Mouse (Mus musculus) lung, embryonic 15.5 days (tissue): ENCODE data around the gene Dars. TPM values are rescaled to one million over a fixed set of nuclear protein-coding genes. Genes with fewer than 3 reads are reported as not detected.

Experiments
- ATAC-seq: fragments of 200-750 bp; cut with Nextera tagmentation; 2 replicates; pipeline ENCODE4 v1.8.0; 2017; ENCODE audit warnings: moderate number of reproducible peaks, borderline replicate concordance; ENCODE audit not compliant: low FRiP score, low TSS enrichment; ENCODE audit errors: extremely low read depth
- H3K27ac ChIP-seq: fragments of 300-500 bp; sonication (generic); 2 replicates; pipeline ENCODE4 v1.5.1; 2015; ENCODE audit warnings: moderate library complexity, mild to moderate bottlenecking, inconsistent platforms
- H3K27me3 ChIP-seq: fragments of 300-500 bp; sonication (generic); 2 replicates; pipeline ENCODE4 v1.6.1; 2015; ENCODE audit warnings: inconsistent platforms
- H3K36me3 ChIP-seq: fragments of 300-500 bp; sonication (generic); 2 replicates; pipeline ENCODE4 v1.6.1; 2015; ENCODE audit warnings: inconsistent platforms
- H3K4me1 ChIP-seq: fragments of 300-500 bp; sonication (generic); 2 replicates; pipeline ENCODE4 v1.6.1; 2015; ENCODE audit warnings: inconsistent platforms
- H3K4me2 ChIP-seq: fragments of 300-500 bp; sonication (generic); 2 replicates; pipeline ENCODE4 v1.6.1; 2015; ENCODE audit warnings: inconsistent platforms, mild to moderate bottlenecking, moderate library complexity
- H3K4me3 ChIP-seq: fragments of 300-500 bp; sonication (generic); 2 replicates; pipeline ENCODE4 v1.5.1; 2015; ENCODE audit warnings: mild to moderate bottlenecking, inconsistent platforms
- H3K9ac ChIP-seq: fragments of 300-500 bp; sonication (generic); 2 replicates; pipeline ENCODE4 v1.6.1; 2015; ENCODE audit warnings: inconsistent platforms
- H3K9me3 ChIP-seq: fragments of 300-500 bp; sonication (generic); 2 replicates; pipeline ENCODE4 v1.6.1; 2016; ENCODE audit warnings: inconsistent platforms
- WGBS: fragments of 180-500 bp; shearing (Covaris S2); methylation state at CpG from one replicate; pipeline ENCODE4 v1.1.7; 2015; 5-methylcytosine and 5-hydroxymethylcytosine counted together
- polyA plus RNA-seq: library from polyadenylated mRNA; unstranded; fragments of >200 nt; fragmentation: Nextera tagmentation; extraction: Ambion mirVana; gene quantifications from 2 replicates; pipeline ENCODE4 v1.2.1, GENCODE M21; 2015

The Dars gene
- polyA plus RNA-seq, result 178 and 179 TPM in 2 replicates

DNA sequence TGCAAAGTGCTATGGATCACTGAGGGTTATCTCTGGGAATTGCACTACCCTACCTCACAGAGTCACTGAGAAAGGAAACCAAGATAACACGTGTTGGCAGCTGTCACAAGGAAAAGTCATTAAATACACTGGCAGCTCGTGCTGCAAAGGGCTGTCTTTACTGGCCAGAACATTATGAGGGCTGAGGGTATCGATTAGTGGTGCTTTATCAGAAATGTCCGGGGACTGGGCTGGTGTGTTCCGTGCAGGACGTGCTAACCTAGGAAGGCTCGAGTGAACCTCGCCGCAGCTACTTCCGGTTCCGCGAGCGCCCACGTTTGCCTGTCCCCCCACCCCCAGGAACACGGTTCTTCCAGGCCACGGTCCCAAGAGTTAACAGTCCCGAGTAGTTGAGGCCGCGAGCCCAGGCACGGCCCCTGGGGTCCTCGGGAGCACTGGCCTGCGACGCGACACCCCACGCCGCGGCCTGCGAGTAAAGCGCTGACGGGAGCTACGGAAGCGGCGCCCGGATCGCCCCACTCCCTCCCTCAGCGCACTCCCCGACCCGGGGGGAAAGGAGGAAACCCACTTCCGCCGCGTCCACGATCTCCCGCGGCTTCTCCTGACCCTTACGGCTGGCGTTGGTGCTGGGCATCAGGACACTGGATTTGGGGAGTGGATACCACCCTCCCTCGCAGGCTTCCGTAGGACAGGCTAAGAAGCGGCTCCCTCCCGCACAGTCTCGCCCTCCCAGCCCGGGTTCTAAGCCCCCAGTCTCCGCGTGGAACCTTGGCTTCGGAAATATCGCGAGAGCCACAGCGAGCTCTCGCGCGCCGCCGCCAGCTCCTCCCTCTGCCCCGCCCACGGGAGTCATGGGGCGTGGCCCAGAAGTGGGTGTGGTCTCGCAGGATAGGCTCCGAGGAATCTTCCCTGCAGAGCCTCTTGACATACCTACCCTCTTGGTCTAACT, at the start of gene Dars:
Gene Dars, minus strand, starts transcription at position 785 of the 949 bp plus-strand sequence.
- H3K36me3 ChIP-seq, result peaks cover 19% of the 10 kb centered on the region
- peak within 1 kb of the TSS; percentile 63 for H3K4me2 ChIP-seq
- H3K27ac ChIP-seq, result peak within 1 kb of the TSS; percentile 94
- peak within 1 kb of the TSS; percentile 98 for H3K9ac ChIP-seq
- peak; percentile 95 for ATAC-seq
- under 1% methylated on average over 66 of the region's 68 CpGs for WGBS
- no peaks in the 10 kb centered on the region for H3K27me3 ChIP-seq
- H3K9me3 ChIP-seq, result no peaks in the 10 kb centered on the region
- H3K4me1 ChIP-seq, result no peaks in the 10 kb centered on the region
- H3K4me3 ChIP-seq, result peak within 1 kb of the TSS; percentile 95

DNA sequence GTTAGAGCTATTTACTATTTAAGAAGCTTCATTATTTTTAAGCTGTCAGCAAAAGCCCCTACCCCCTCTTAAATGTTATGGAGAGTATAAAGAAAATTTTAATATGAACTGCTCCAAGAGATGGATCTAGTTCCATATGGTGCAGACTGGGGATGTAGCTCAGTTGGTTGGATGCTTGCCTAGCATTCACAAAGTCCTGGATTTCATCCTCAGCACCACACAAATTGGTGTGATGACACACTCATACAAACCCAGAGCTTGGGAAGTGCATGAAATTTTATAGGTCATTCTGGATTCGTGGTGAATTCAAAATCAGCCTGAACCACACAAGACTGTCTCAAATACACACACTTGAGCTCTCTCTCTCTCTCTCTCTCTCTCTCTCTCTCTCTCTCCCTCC, 49.7 kb upstream of the Dars start:
- Histone ChIP-seq H3K9me3 (no peaks in the 10 kb centered on the region), H3K36me3 (no peaks in the 10 kb centered on the region), H3K27ac (no peak overlapping the region), H3K4me1 (peaks cover under 1% of the 10 kb centered on the region; the same call in 1 of the 2 replicates), H3K27me3 (no peaks in the 10 kb centered on the region), H3K4me3 (no peak overlapping the region), H3K9ac (no peak overlapping the region), H3K4me2 (no peak overlapping the region)
- WGBS, result 33% methylated on average over 1 of the region's 1 CpGs
- no peak for ATAC-seq

DNA sequence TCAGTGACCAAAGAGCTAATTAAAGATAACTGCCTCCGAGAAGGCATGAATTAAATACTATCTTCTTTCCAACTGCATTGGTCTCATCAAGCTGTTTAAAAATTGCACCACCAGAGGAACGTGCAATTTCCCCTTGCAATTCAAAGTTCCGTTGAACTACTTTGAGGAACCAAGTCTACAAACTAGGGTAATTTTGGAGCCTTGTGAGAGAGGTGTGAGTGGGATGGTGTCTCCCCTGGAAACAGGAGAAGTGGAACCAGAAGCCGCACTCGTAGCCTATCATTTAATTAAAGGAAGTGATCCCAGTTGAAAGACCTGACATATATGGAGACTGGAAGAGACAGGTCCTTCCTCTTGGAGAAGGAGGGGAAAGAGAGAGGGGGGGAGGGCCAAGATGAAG, 46.3 kb upstream of the Dars start:
- H3K4me1 ChIP-seq, result no peaks in the 10 kb centered on the region
- H3K4me3 ChIP-seq, result no peak overlapping the region
- no peaks in the 10 kb centered on the region for H3K36me3 ChIP-seq
- H3K27me3 ChIP-seq, result no peaks in the 10 kb centered on the region
- ATAC-seq, result no peak
- whole genome bisulfite sequencing, result 78% methylated on average over 5 of the region's 5 CpGs
- no peak overlapping the region for H3K9ac ChIP-seq
- H3K9me3 ChIP-seq, result no peaks in the 10 kb centered on the region
- no peak overlapping the region for H3K4me2 ChIP-seq
- no peak overlapping the region for H3K27ac ChIP-seq

DNA sequence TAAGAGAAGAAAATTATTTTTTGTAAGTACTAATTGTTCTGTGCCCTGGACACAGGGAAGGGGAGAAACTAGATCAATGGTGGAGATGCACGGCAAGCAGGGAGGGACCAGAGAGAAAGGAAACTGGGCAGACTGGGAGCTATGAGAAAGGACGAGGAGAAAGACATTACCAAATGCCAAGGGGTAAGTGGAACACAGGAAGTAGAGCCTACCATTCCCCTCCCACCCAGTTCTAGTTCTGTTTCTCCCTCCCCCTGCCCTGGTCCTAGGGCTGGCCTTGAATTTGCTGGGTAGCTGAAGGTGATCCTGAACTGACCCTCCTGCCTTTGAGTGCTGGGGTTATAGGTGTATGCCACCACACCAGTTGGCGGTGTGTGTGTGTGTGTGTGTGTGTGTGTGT, 45.2 kb upstream of the Dars start:
- Histone ChIP-seq H3K4me2 (no peak overlapping the region), H3K4me1 (0 out of 2 replicates have a peak, but pooled peaks cover 3% of the 10 kb centered on the region), H3K27ac (no peak overlapping the region), H3K9ac (no peak overlapping the region), H3K36me3 (no peaks in the 10 kb centered on the region), H3K4me3 (no peak overlapping the region), H3K9me3 (no peaks in the 10 kb centered on the region), H3K27me3 (no peaks in the 10 kb centered on the region)
- ATAC-seq, result no peak
- WGBS, result 55% methylated on average over 3 of the region's 3 CpGs

DNA sequence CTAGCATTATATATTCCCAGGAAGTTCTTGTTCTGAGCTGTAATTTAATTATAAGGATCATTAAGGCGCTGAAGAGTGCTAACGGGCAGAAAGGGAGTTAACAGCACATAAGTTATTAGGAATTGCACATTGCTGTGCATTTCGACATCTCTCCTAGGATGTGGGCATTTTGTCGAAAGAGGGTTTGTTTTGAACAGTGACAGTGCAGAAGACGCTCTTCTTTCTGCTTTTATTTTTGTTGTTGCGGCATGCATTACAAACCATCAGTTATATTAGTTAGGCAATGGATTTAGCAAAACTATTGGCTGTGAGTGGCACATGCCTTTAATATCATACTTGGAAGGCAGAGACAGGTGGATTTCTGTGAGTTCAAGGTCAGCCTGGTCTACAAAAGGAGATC, 43.6 kb upstream of the Dars start:
- Histone ChIP-seq H3K4me2 (no peak overlapping the region), H3K9ac (no peak overlapping the region), H3K4me3 (no peak overlapping the region), H3K27ac (no peak overlapping the region), H3K4me1 (peaks cover 11% of the 10 kb centered on the region; the same call in 1 of the 2 replicates), H3K9me3 (no peaks in the 10 kb centered on the region), H3K27me3 (no peaks in the 10 kb centered on the region), H3K36me3 (no peaks in the 10 kb centered on the region)
- WGBS, result 84% methylated on average over 6 of the region's 6 CpGs
- no peak for ATAC-seq

DNA sequence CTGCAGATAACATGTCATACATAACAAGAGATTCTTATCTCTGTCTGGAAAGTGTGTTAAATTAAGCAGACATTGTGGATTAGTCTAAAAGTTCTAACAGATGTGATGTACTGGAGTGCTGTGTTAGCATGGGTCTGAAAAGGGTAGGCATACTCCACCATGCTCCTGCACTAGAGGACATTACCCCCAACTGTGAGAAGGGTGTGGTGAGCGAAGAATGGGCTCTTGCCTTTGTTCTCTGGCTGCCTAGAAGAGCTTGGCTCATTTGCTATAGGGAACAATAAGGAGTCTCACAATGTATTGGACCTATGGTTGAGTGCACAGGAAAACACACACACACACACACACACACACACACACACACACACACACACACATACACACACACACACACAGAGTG, 42.3 kb upstream of the Dars start:
- 83% methylated on average over 1 of the region's 1 CpGs for WGBS
- Histone ChIP-seq H3K36me3 (no peaks in the 10 kb centered on the region), H3K4me2 (no peak overlapping the region), H3K27ac (no peak overlapping the region), H3K9me3 (no peaks in the 10 kb centered on the region), H3K27me3 (no peaks in the 10 kb centered on the region), H3K4me1 (peaks cover 11% of the 10 kb centered on the region; the same call in 1 of the 2 replicates), H3K4me3 (no peak overlapping the region), H3K9ac (no peak overlapping the region)
- no peak for ATAC-seq

DNA sequence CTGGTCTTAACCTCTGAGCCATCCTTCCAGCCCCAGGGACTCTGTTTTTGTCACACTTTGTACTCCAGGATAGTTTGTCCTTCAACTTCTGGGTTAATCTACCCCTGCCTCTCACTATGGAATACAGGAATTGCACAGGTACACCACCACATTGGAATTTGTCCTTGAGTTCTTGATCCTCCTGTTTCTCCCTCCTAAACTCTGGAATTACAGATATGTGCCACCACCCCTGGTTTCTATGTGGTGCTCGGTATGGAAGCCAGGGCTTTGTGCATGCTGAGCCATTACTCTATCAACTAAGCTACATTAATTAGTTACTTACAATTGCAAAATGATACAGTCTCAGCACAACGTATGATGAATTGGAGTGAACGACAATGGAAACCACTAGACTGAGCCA, 41.8 kb upstream of the Dars start:
- 67% methylated on average over 3 of the region's 3 CpGs for WGBS
- no peak for ATAC-seq
- no peak overlapping the region for H3K9ac ChIP-seq
- H3K9me3 ChIP-seq, result no peaks in the 10 kb centered on the region
- H3K27me3 ChIP-seq, result no peaks in the 10 kb centered on the region
- H3K4me3 ChIP-seq, result no peak overlapping the region
- peaks cover 11% of the 10 kb centered on the region; the same call in 1 of the 2 replicates for H3K4me1 ChIP-seq
- no peaks in the 10 kb centered on the region for H3K36me3 ChIP-seq
- H3K4me2 ChIP-seq, result no peak overlapping the region
- H3K27ac ChIP-seq, result no peak overlapping the region

DNA sequence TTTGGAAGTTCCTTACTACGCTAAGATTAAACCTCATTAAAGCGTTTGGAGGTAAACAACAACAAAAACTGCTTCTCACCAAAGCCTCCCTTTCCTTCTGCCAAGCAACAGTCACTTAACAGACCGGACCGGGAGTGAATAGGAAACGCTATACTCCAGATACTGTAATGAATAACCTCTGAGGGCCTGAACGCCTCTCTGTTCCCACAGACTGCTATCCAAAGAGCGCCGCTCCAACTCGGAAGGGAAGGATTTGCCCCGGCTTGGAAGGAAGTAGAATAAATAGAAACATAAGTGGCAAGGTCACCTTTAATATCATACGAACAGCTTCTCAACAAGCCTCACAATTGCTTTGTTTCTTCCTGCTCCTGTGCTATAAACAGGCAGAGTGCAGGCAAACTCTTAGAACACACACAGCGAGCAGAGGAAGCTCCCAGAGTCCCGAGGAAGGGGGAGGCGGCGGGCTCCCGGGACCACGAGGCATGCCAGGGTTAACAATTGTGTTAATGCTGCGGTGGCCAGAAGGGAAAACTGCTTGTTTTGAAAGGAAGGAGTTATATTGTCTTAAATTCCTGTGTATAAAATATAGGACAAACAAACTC, 39.8 kb upstream of the Dars start:
- Histone ChIP-seq H3K9ac (no peak overlapping the region), H3K36me3 (no peaks in the 10 kb centered on the region), H3K27ac (no peak overlapping the region), H3K27me3 (no peaks in the 10 kb centered on the region), H3K4me2 (peak overlapping the region; percentile 40), H3K4me1 (peaks cover 11% of the 10 kb centered on the region; the same call in 1 of the 2 replicates), H3K4me3 (peak overlapping the region; percentile 11; the same call in 1 of the 2 replicates), H3K9me3 (no peaks in the 10 kb centered on the region)
- peak; percentile 84; the same call in 1 of the 2 replicates for ATAC-seq
- 22% methylated on average over 18 of the region's 18 CpGs for WGBS

DNA sequence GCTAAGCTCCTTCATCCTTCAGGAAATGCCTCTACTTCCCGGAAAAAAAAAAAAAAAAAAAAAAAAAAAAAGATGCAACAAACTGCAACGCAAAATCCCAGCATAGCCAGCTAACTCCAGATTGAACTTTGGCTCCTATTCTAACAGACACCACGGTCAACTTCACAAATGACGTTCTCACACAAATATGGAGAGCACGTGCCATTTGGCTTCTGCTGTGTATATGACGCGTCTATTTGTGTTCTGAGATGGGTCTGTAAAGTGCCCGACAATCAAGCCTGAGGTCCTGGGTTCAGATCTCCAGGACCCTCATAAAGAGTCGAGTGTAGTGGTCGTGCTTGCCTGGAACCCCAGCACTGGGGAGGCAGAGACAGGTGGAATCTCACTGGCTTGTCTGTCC, 39.1 kb upstream of the Dars start:
- no peak for ATAC-seq
- no peak overlapping the region for H3K9ac ChIP-seq
- no peaks in the 10 kb centered on the region for H3K27me3 ChIP-seq
- peaks cover 11% of the 10 kb centered on the region; the same call in 1 of the 2 replicates for H3K4me1 ChIP-seq
- H3K9me3 ChIP-seq, result no peaks in the 10 kb centered on the region
- no peaks in the 10 kb centered on the region for H3K36me3 ChIP-seq
- H3K4me2 ChIP-seq, result no peak overlapping the region
- H3K27ac ChIP-seq, result no peak overlapping the region
- WGBS, result 81% methylated on average over 10 of the region's 10 CpGs
- H3K4me3 ChIP-seq, result no peak overlapping the region

DNA sequence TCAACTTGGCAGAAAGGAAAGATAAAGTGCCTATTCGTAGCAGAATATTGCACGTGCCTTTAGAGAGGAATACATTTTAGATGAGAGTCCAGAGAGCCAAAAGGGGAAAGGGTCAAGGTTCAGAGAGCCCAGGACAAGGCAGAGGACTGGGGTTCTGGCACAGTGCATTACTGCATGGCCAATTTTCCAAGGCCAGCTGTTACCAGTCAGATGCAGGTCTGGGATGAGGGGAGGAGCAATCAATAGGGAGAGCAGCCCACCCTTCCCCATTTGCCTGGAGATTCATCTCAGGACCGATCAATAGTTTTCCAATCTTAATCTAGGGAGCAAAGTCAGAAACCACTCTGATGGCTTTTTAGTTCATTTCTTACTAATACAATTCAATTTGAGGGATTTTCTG, 35.0 kb upstream of the Dars start:
- Histone ChIP-seq H3K9me3 (no peaks in the 10 kb centered on the region), H3K4me3 (no peak overlapping the region)

DNA sequence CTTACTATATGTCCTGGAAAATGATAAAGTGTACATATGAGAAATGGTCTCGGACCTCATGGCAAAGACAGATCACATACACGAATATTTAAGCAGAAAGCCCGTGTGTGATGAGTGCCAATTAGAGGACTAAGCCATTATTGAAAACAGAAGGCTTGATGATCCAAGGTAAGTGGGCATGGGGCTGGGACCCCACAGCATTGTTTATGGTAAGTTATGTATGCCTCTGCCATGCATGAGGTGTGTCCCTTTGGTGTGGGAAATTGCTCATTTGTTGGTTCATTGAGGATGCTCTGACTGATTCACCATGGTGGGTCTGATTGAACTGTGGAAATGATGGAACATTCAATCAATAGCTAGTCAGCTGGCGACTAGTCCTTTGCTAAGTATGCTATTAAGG, 34.0 kb upstream of the Dars start:
- Histone ChIP-seq H3K9me3 (no peaks in the 10 kb centered on the region), H3K4me2 (no peak overlapping the region), H3K27ac (no peak overlapping the region), H3K4me1 (no peaks in the 10 kb centered on the region), H3K4me3 (no peak overlapping the region), H3K36me3 (no peaks in the 10 kb centered on the region), H3K9ac (no peak overlapping the region), H3K27me3 (no peaks in the 10 kb centered on the region)
- 84% methylated on average over 4 of the region's 4 CpGs for WGBS
- ATAC-seq, result no peak

More for the DNA sequence above, 35.0 kb upstream of the Dars start:
- no peak overlapping the region for H3K27ac ChIP-seq
- H3K36me3 ChIP-seq, result no peaks in the 10 kb centered on the region
- ATAC-seq, result no peak
- no peak overlapping the region for H3K4me2 ChIP-seq
- no peaks in the 10 kb centered on the region for H3K27me3 ChIP-seq
- H3K9ac ChIP-seq, result no peak overlapping the region
- peaks cover 7% of the 10 kb centered on the region; the same call in 1 of the 2 replicates for H3K4me1 ChIP-seq
- 68% methylated on average over 3 of the region's 3 CpGs for WGBS
